Mouse (Mus musculus) liver, adult (tissue): Measurements from ENCODE around the gene Igfbp5.

ENCODE experiments used
- GATA4 ChIP-seq: IDR thresholded peaks from 2 replicates; pipeline ENCODE4 v1.6.1; 2014; ENCODE audit warnings: mild to moderate bottlenecking, low read length; ENCODE audit not compliant: insufficient replicate concordance

Gene Igfbp5

GRCm38 (mm10) chr1:72857631-72858030, 17.1 kb downstream of the Igfbp5 start:
- no peak for TF ChIP-seq GATA4

GRCm38 (mm10) chr1:72857142-72857541, 17.5 kb downstream of the Igfbp5 start:
- no peak for TF ChIP-seq GATA4

GRCm38 (mm10) chr1:72856209-72856909, 18.3 kb downstream of the Igfbp5 start:
- TF ChIP-seq GATA4 = no peak

- no peak for TF ChIP-seq GATA4
These were observed 19.0 kb downstream of the Igfbp5 start for GRCm38 (mm10) chr1:72855729-72856128.

GRCm38 (mm10) chr1:72854337-72855237, 20.1 kb downstream of the Igfbp5 start:
- TF ChIP-seq GATA4 = 0 out of 2 replicates have a peak, but pooled peaks have one; percentile 30

GRCm38 (mm10) chr1:72853759-72854158, 20.9 kb downstream of the Igfbp5 start:
- no peak for TF ChIP-seq GATA4

- TF ChIP-seq GATA4 = no peak
These were observed 25.6 kb downstream of the Igfbp5 start for GRCm38 (mm10) chr1:72849037-72849436.

GRCm38 (mm10) chr1:72847849-72848380, 26.8 kb downstream of the Igfbp5 start:
- TF ChIP-seq GATA4 = no peak

GRCm38 (mm10) chr1:72844675-72845074, 30.0 kb downstream of the Igfbp5 start:
- no peak for TF ChIP-seq GATA4

- TF ChIP-seq GATA4 = no peak
These were observed 31.8 kb downstream of the Igfbp5 start for GRCm38 (mm10) chr1:72842666-72843459.

GRCm38 (mm10) chr1:72839791-72840190, 34.9 kb downstream of the Igfbp5 start:
- TF ChIP-seq GATA4 = no peak

GRCm38 (mm10) chr1:72839356-72839755, 35.3 kb downstream of the Igfbp5 start:
- no peak for TF ChIP-seq GATA4

- TF ChIP-seq GATA4 = no peak
These were observed 41.1 kb downstream of the Igfbp5 start for GRCm38 (mm10) chr1:72833563-72833962.

GRCm38 (mm10) chr1:72832715-72833153, 42.0 kb downstream of the Igfbp5 start:
- TF ChIP-seq GATA4 = no peak

GRCm38 (mm10) chr1:72830485-72830884, 44.2 kb downstream of the Igfbp5 start:
- no peak for TF ChIP-seq GATA4
